Mouse (Mus musculus): ENCODE data around the gene Txndc9. TPM values are rescaled to one million over a fixed set of nuclear protein-coding genes. Genes with fewer than 3 reads are reported as not detected.
"Not testable (repeated sequence)": the region's sequence is repeated elsewhere in the genome, so short reads cannot be mapped to it uniquely, and the experiment has no call there.

Gene Txndc9
- polyA plus RNA-seq, 1 experiment from 2014 or later: 140 TPM

DNA sequence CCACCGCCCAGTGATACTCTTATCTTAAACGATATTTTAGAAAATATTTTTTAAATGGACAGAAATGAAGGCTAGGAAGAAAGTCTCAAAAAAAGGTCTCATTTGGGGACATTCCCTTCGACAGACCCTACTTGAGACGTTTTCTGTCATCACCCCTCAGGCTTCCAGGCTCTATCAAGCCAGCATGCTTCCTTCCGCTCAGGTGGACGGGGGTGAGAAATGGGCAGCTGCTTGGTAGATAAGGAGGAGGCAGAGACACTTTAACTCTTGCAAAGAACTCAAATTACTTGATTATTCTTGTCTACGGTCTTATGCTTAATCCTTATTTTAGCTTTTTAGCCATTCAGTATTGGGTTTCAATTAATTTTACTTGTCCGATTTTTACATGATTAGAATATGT is 3.2 kb upstream of the Txndc9 start:
- Histone ChIP-seq H3K4me3 (no peak overlapping the region), H3K36me3 (no peaks in the 10 kb centered on the region), H3K27ac (no peak overlapping the region), H3K4me1 (peaks cover 13% of the 10 kb centered on the region), H3K9me3 (no peaks in the 10 kb centered on the region), H3K27me3 (no peaks in the 10 kb centered on the region), H3K4me2 (no peak overlapping the region), H3K9ac (no peak overlapping the region)
- no peak for ATAC-seq (ENCODE audit: insufficient number of reproducible peaks, low FRiP score, low TSS enrichment, low read depth)
- WGBS: 90% methylated on average over 8 of the region's 8 CpGs

DNA sequence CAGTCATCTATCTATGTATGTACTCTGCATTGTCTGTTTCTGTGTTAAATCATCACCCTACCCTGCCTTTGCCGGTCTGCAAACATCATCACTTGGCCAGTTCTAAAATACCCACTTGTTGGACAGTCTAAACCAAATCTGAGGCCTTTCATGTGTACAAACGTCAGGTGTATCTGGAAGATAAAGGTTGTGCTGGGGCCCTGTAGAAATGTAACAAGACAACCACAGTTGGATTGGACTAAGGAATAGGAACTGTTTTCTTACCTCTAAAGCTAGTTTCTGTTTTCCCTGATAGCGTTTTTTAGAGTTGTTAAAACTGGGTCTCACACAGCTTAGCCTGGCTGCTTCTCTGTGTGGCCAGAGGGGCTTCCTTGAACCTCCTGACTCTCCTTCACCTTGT is 1.9 kb upstream of the Txndc9 start:
- no peak overlapping the region for H3K4me3 ChIP-seq

DNA sequence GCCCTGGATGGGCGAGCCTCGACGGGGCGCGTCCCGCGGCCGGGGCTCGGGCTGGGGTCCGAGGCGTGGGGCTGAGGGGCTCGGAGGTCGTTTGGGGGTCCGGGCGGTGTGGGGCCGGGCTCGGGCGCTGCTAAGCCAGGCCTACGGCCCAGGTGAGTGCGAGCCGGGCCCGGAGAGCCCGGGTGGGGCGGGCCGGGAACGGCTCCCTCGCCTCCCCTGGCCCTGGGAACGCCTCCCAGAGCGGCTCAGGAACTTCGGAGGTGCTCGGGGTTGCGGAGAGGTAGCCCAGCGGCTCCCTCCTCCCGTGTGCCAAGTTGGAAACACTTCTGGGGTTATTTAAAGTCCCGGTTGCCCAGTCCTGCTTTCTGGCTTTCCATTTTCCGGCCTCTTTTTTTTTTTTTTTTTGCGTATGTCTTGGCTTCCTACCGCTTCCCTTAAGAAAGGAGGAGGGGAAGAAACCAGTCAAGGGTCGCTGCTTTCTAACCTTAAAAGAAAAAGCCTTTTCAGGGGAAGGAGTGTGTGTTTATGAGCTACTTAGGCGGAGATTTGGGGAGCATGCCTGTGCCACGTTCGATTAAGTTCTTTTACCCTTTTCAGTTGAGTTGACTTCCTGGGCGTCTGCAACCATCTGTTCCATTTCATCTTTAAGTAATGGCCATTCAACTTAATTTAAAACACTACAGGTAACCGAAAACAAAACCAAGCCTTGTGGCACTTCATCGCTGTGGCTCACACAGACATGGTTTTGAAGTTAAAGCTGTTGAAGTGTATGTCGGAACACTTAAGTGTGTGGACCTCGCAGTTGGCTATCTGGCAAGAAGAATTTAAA is 892 bp upstream of the Txndc9 start:
- Histone ChIP-seq H3K27ac (peak overlapping the region; percentile 96), H3K27me3 (no peaks in the 10 kb centered on the region), H3K4me1 (peaks cover 14% of the 10 kb centered on the region), H3K9me3 (no peaks in the 10 kb centered on the region), H3K4me2 (peak overlapping the region; percentile 86), H3K9ac (peak overlapping the region; percentile 90), H3K4me3 (peak overlapping the region; percentile 89), H3K36me3 (peaks cover 19% of the 10 kb centered on the region)
- ATAC-seq (ENCODE audit: insufficient number of reproducible peaks, low FRiP score, low TSS enrichment, low read depth): no peak
- WGBS: 3% methylated on average over 43 of the region's 47 CpGs

More for the DNA sequence above, 1.9 kb upstream of the Txndc9 start:
- Histone ChIP-seq H3K4me1 (peaks cover 14% of the 10 kb centered on the region), H3K27me3 (no peaks in the 10 kb centered on the region), H3K36me3 (peaks cover 9% of the 10 kb centered on the region), H3K4me2 (no peak overlapping the region), H3K9ac (no peak overlapping the region), H3K9me3 (no peaks in the 10 kb centered on the region), H3K27ac (no peak overlapping the region)
- WGBS: 70% methylated on average over 3 of the region's 3 CpGs
- no peak for ATAC-seq (ENCODE audit: insufficient number of reproducible peaks, low FRiP score, low TSS enrichment, low read depth)

DNA sequence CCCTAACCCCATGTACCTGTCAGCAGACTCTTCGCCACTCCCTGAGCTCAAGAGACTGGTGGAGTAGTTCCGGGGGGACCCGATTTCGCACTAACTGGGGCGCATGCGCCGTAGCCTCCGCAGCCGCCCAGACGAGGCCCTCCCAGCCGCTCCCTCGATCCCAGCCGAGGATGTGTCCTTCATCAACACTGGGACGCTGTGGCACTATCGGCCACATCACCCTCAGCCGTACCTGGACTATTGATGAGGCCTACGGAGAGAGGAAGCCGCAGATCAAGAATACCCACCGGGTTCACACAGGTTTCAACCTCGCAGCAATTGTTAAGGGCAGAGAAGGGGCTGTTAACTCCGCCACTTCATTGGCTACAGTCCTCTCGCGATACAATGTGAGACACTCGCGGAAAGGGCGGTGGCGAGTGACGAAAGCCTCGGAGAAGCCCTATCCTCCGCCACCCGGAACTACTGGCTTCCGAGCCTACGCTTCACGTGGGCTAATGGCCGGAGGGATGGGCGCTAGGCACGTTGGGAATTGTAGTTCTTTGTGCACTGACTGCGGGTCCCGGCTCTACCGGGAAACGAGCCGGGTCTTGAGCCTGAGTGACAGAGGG is 712 bp downstream of the Txndc9 start:
- under 1% methylated on average over 42 of the region's 42 CpGs for WGBS
- Histone ChIP-seq H3K4me3 (peak overlapping the region; percentile 89), H3K9ac (peak overlapping the region; percentile 72), H3K9me3 (no peaks in the 10 kb centered on the region), H3K36me3 (peaks cover 33% of the 10 kb centered on the region), H3K4me1 (peaks cover 14% of the 10 kb centered on the region), H3K27ac (peak overlapping the region; percentile 96), H3K4me2 (peak overlapping the region; percentile 86), H3K27me3 (no peaks in the 10 kb centered on the region)
- ATAC-seq (ENCODE audit: insufficient number of reproducible peaks, low FRiP score, low TSS enrichment, low read depth): peak; percentile 94

DNA sequence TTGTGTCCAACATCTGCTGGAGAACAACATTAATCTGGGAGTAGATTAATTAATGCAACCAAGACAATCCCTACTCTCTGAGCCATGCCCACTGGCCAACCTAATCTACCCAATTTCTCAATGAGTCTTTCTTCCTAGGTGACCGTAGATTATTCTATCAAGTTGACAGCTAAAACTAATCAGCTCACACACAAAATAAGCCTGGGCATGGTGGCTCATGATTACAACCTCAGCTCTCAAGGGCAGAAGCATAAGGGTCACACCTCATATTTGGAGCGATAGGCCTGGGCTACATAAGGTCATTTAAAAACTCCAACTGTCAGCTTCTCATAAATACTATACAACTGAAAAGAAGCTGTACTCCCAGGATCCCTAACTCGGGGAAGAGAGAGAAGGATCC is 1.5 kb downstream of the Txndc9 start:
- Histone ChIP-seq H3K4me3 (peak overlapping the region; percentile 89), H3K36me3 (peaks cover 40% of the 10 kb centered on the region), H3K4me1 (peaks cover 14% of the 10 kb centered on the region), H3K9me3 (no peaks in the 10 kb centered on the region), H3K9ac (peak overlapping the region; percentile 72), H3K4me2 (peak overlapping the region; percentile 72), H3K27ac (0 out of 2 replicates have a peak overlapping the region, but pooled peaks have one; percentile 96), H3K27me3 (no peaks in the 10 kb centered on the region)
- WGBS: 43% methylated on average over 3 of the region's 3 CpGs
- ATAC-seq (ENCODE audit: insufficient number of reproducible peaks, low FRiP score, low TSS enrichment, low read depth): no peak

DNA sequence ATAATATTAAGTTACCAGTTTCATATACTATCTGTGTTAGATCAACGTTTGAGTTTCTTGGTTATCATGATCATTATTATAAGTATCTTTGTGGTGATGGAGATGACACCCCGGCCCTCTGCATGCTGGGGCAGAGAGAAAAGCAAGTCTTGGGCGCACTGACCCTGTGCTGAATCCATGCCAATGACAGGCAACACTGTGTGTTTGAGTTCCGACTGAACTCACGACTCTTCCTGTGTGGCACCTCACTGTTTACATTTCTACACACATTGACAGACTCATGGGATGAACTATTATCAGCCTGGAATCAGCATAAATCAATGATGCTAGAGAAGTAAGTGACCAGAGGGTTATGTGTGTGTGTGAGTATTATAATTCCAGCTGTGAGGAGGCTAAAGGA is 9.8 kb downstream of the Txndc9 start:
- no peak for ATAC-seq (ENCODE audit: insufficient number of reproducible peaks, low FRiP score, low TSS enrichment, low read depth)
- H3K36me3 ChIP-seq: peaks cover 63% of the 10 kb centered on the region

DNA sequence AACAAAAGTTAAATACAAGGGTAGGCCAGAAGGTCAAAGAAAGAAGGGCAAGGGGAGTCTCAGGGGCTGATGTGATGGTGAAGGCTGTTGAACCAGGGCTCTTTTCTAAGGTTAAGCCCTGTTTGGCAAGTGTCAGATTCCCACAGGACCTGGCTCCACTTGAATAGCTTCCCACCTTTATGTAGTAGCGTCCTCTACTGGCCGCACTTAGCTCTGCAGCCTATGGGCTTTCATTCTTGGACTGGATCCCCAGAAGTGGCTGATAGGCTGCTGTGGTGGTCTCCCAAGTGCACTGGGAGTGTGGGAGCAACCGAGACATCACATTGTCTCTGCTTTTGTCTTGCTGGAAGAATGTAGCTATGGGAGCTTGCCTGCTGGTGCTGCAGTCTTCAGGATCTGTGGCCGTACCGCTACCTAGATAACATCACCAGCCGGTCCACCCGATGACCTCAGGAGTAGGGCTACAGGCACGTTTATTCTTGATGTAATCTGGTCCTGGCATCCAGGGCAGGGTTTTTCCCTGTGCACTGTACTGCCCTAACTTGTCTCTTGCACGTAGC is 11.8 kb downstream of the Txndc9 start:
- 81% methylated on average over 9 of the region's 9 CpGs for WGBS
- no peaks in the 10 kb centered on the region for H3K9me3 ChIP-seq
- H3K4me2 ChIP-seq: no peak overlapping the region
- H3K4me1 ChIP-seq: no peaks in the 10 kb centered on the region
- no peak overlapping the region for H3K27ac ChIP-seq
- peaks cover 45% of the 10 kb centered on the region for H3K36me3 ChIP-seq
- H3K9ac ChIP-seq: no peak overlapping the region
- H3K27me3 ChIP-seq: no peaks in the 10 kb centered on the region
- H3K4me3 ChIP-seq: no peak overlapping the region
- ATAC-seq (ENCODE audit: insufficient number of reproducible peaks, low FRiP score, low TSS enrichment, low read depth): no peak

More for the DNA sequence above, 9.8 kb downstream of the Txndc9 start:
- no peak overlapping the region for H3K27ac ChIP-seq
- H3K4me3 ChIP-seq: no peak overlapping the region
- WGBS: 91% methylated on average over 5 of the region's 5 CpGs
- H3K27me3 ChIP-seq: no peaks in the 10 kb centered on the region
- no peak overlapping the region for H3K4me2 ChIP-seq
- H3K9ac ChIP-seq: no peak overlapping the region
- no peaks in the 10 kb centered on the region for H3K9me3 ChIP-seq
- no peaks in the 10 kb centered on the region for H3K4me1 ChIP-seq

DNA sequence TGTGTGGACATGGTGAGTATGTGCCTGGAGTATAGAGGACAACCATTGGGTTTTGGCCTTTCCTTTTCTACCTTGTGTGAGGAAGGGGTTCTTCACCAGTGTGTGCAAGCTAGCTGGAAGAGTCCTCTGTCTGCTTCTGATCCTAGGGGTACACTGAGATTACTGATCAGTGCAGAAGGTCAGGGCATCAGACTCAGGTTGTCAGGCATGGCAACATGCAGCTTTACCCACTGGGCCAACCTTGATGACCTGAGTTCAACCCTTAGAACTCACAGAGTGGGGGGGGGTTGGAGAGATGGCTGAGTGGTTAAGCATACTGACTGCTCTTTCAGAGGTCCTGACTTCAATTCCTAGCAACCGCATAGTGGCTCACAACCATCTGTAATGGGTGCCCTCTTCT is 13.4 kb downstream of the Txndc9 start:
- Histone ChIP-seq H3K36me3 (peaks cover 33% of the 10 kb centered on the region), H3K4me2 (no peak overlapping the region), H3K9ac (no peak overlapping the region), H3K27ac (no peak overlapping the region), H3K4me1 (no peaks in the 10 kb centered on the region), H3K4me3 (no peak overlapping the region), H3K27me3 (no peaks in the 10 kb centered on the region), H3K9me3 (no peaks in the 10 kb centered on the region)
- ATAC-seq (ENCODE audit: insufficient number of reproducible peaks, low FRiP score, low TSS enrichment, low read depth): no peak
- 100% methylated on average over 1 of the region's 1 CpGs for WGBS

DNA sequence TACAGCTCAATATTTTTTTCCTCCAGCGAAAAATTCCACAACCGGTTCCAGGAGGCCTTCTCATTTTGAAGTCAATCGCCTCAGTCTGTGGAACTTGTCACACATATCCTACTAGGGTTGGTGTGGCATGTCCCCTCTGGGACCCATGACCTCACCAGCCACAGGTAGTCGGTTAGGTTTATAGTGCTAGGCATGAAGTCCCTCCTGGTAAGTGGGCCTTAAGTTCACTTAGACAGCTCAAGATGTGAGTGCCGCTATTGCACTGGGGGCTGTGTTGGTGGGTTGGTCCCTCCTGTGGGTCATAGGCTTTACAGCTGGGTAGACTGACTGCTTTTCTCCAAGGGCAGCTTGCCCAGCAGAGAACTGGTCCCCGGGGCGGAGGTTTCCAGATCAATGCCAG is 20.4 kb downstream of the Txndc9 start:
- Histone ChIP-seq H3K4me3 (no peak overlapping the region), H3K9me3 (no peaks in the 10 kb centered on the region), H3K9ac (no peak overlapping the region), H3K27me3 (no peaks in the 10 kb centered on the region), H3K36me3 (no peaks in the 10 kb centered on the region), H3K4me1 (peaks cover 4% of the 10 kb centered on the region; the same call in 1 of the 2 replicates), H3K4me2 (no peak overlapping the region), H3K27ac (no peak overlapping the region)
- 78% methylated on average over 7 of the region's 7 CpGs for WGBS
- ATAC-seq (ENCODE audit: insufficient number of reproducible peaks, low FRiP score, low TSS enrichment, low read depth): no peak

DNA sequence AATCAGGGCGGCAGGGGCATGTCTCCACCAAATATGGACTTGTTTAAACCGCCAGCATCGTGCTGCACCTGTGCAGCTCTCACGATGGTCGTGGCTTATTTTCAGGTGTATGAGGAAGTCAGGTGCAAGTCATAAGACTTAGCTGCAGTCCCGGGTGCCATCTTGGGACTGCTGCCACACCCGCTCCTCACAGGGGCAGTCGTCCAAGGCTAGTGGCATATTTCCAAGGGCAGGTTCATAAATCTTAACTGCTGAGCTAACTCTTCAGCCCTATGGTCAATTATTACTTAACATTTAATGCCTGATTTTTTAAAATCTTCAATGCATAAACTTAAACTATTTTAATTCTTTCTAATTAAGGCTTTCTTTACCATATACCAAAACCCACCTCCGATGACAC is 21.0 kb downstream of the Txndc9 start:
- H3K9me3 ChIP-seq; H3K36me3 ChIP-seq; ATAC-seq (ENCODE audit: insufficient number of reproducible peaks, low FRiP score, low TSS enrichment, low read depth); H3K9ac ChIP-seq; H3K4me1 ChIP-seq; H3K4me3 ChIP-seq; H3K27me3 ChIP-seq; H3K27ac ChIP-seq; H3K4me2 ChIP-seq: not testable (repeated sequence)
- 67% methylated on average over 9 of the region's 9 CpGs for WGBS

DNA sequence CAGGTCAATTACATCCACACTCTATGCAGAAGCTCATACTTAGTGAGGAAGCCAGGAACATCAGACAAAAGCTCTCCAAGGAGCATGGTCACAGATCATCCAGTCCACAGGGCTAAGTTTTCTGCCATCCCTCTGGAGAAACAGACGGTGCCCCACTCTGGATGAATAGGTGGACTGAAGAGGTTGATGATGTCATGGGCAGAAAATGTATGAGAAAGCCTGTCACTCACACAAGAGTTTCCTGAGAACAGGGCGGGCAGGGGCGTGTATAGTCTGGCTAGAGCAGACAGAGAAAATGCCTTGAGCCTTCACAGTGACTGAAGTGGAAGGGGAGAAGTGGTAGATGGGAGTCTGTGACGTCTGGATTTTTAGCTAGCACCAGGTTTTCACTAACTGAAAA is 26.2 kb downstream of the Txndc9 start:
- Histone ChIP-seq H3K9me3 (no peaks in the 10 kb centered on the region), H3K4me3 (no peak overlapping the region), H3K4me2 (no peak overlapping the region), H3K36me3 (no peaks in the 10 kb centered on the region), H3K27ac (no peak overlapping the region), H3K9ac (no peak overlapping the region), H3K4me1 (no peaks in the 10 kb centered on the region), H3K27me3 (no peaks in the 10 kb centered on the region)
- ATAC-seq (ENCODE audit: insufficient number of reproducible peaks, low FRiP score, low TSS enrichment, low read depth): no peak
- WGBS: 62% methylated on average over 4 of the region's 4 CpGs

DNA sequence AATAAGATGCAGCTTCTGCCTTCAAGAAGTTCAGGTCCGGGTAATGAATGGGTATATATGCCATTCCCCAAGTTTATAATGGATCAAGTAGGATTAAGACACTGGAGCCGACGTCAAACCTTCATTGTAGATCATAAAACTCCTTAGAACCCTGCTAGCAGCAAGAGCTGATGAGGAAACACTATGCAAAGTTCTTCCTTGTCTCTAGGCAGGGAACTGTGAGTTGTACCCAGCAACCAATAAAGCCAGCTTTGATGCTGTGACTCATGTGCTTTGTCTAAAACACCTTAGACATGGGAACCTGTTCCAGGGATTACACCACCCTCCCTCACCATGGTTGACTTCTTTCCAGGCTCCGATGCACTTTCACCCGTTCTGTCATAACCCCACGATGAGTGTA is 28.9 kb downstream of the Txndc9 start:
- WGBS: 71% methylated on average over 6 of the region's 6 CpGs
- Histone ChIP-seq H3K4me3 (no peak overlapping the region), H3K9me3 (no peaks in the 10 kb centered on the region), H3K36me3 (no peaks in the 10 kb centered on the region), H3K27me3 (no peaks in the 10 kb centered on the region), H3K4me2 (no peak overlapping the region), H3K9ac (no peak overlapping the region), H3K4me1 (no peaks in the 10 kb centered on the region), H3K27ac (no peak overlapping the region)
- no peak for ATAC-seq (ENCODE audit: insufficient number of reproducible peaks, low FRiP score, low TSS enrichment, low read depth)

All from limb, embryonic 15.5 days (tissue).